Mouse (Mus musculus): ENCODE measurements around the gene Tenm4. TPM values are rescaled to one million over a fixed set of nuclear protein-coding genes. Genes with fewer than 3 reads are reported as not detected.

The Tenm4 gene
- total RNA-seq, 1 experiment: 38.9 TPM

- DNase-seq (ENCODE audit: low read depth, low spot score): no peak
- no peak for TF ChIP-seq ZNF384 (IDR thresholded peaks at IDR 0.05; ENCODE audit: low read depth, low read length)
- TF ChIP-seq HCFC1 (IDR thresholded peaks at IDR 0.05; ENCODE audit: borderline replicate concordance, insufficient read depth, low read length): no peak
- TF ChIP-seq CHD2 (IDR thresholded peaks at IDR 0.05; ENCODE audit: low read depth, low read length): no peak
- no peak for TF ChIP-seq MAFK (IDR thresholded peaks at IDR 0.05; ENCODE audit: insufficient read depth, low read depth, low read length)
- TF ChIP-seq ZC3H11A (IDR thresholded peaks at IDR 0.05; ENCODE audit: borderline replicate concordance, low read depth, low read length): no peak
- no peaks in the 10 kb centered on the region for H3K36me3 ChIP-seq (ENCODE audit: control insufficient read depth, insufficient read depth, low read length, poor library complexity, severe bottlenecking)
- in situ Hi-C loops (cut with MboI; ENCODE audit: low sequenced_read_pairs in 2 of 2, unreplicated experiment in 2 of 2): no loop called here
- H3K9ac ChIP-seq (ENCODE audit: insufficient read depth, low read depth, low read length, poor library complexity, severe bottlenecking): no peak overlapping the region
- H3K4me1 ChIP-seq (ENCODE audit: control insufficient read depth in 2 of 2, insufficient read depth in 2 of 2, low read length in 2 of 2, poor library complexity in 1 of 2): peaks cover 0 to 3% of the 10 kb centered on the region in 2 experiments; a peak in 1 of 4 replicates
- no peak overlapping the region for H3K4me3 ChIP-seq (ENCODE audit: insufficient read depth in 1 of 2, low read depth in 1 of 2, low read length in 2 of 2, poor library complexity in 1 of 2, severe bottlenecking in 1 of 2)
- H3K9me3 ChIP-seq (ENCODE audit: control insufficient read depth, insufficient read depth, low read depth, low read length): no peaks in the 10 kb centered on the region
- no peak overlapping the region for H3K27ac ChIP-seq (ENCODE audit: insufficient read depth, low read depth, low read length, poor library complexity, severe bottlenecking)
Observed at GRCm38 (mm10) chr7:96719926-96720325, 548.9 kb downstream of the Tenm4 start.

- H3K9ac ChIP-seq (ENCODE audit: insufficient read depth, low read depth, low read length, poor library complexity, severe bottlenecking): no peak overlapping the region
- no peak for TF ChIP-seq ZC3H11A (IDR thresholded peaks at IDR 0.05; ENCODE audit: borderline replicate concordance, low read depth, low read length)
- no peak for TF ChIP-seq ZNF384 (IDR thresholded peaks at IDR 0.05; ENCODE audit: low read depth, low read length)
- TF ChIP-seq CHD2 (IDR thresholded peaks at IDR 0.05; ENCODE audit: low read depth, low read length): no peak
- no peak for TF ChIP-seq MAFK (IDR thresholded peaks at IDR 0.05; ENCODE audit: insufficient read depth, low read depth, low read length)
- no peak overlapping the region for H3K4me3 ChIP-seq (ENCODE audit: insufficient read depth in 1 of 2, low read depth in 1 of 2, low read length in 2 of 2, poor library complexity in 1 of 2, severe bottlenecking in 1 of 2)
- peaks cover 0 to 3% of the 10 kb centered on the region in 2 experiments; a peak in 1 of 4 replicates for H3K4me1 ChIP-seq (ENCODE audit: control insufficient read depth in 2 of 2, insufficient read depth in 2 of 2, low read length in 2 of 2, poor library complexity in 1 of 2)
- in situ Hi-C loops (cut with MboI; ENCODE audit: low sequenced_read_pairs in 2 of 2, unreplicated experiment in 2 of 2): no loop called here
- H3K36me3 ChIP-seq (ENCODE audit: control insufficient read depth, insufficient read depth, low read length, poor library complexity, severe bottlenecking): no peaks in the 10 kb centered on the region
- DNase-seq (ENCODE audit: low read depth, low spot score): no peak
- H3K27ac ChIP-seq (ENCODE audit: insufficient read depth, low read depth, low read length, poor library complexity, severe bottlenecking): no peak overlapping the region
- H3K9me3 ChIP-seq (ENCODE audit: control insufficient read depth, insufficient read depth, low read depth, low read length): no peaks in the 10 kb centered on the region
Observed at GRCm38 (mm10) chr7:96720465-96720864, 549.4 kb downstream of the Tenm4 start.

- Histone ChIP-seq H3K9ac (ENCODE audit: insufficient read depth, low read depth, low read length, poor library complexity, severe bottlenecking) (no peak overlapping the region), H3K27ac (ENCODE audit: insufficient read depth, low read depth, low read length, poor library complexity, severe bottlenecking) (no peak overlapping the region), H3K4me1 (ENCODE audit: control insufficient read depth in 2 of 2, insufficient read depth in 2 of 2, low read length in 2 of 2, poor library complexity in 1 of 2) (peaks cover 0 to 3% of the 10 kb centered on the region in 2 experiments; a peak in 1 of 4 replicates), H3K36me3 (ENCODE audit: control insufficient read depth, insufficient read depth, low read length, poor library complexity, severe bottlenecking) (no peaks in the 10 kb centered on the region), H3K9me3 (ENCODE audit: control insufficient read depth, insufficient read depth, low read depth, low read length) (no peaks in the 10 kb centered on the region), H3K4me3 (ENCODE audit: insufficient read depth in 1 of 2, low read depth in 1 of 2, low read length in 2 of 2, poor library complexity in 1 of 2, severe bottlenecking in 1 of 2) (no peak overlapping the region)
- DNase-seq (ENCODE audit: low read depth, low spot score): peak; percentile 60
- no peak for TF ChIP-seq MAFK (IDR thresholded peaks at IDR 0.05; ENCODE audit: insufficient read depth, low read depth, low read length)
- no peak for TF ChIP-seq ZC3H11A (IDR thresholded peaks at IDR 0.05; ENCODE audit: borderline replicate concordance, low read depth, low read length)
- TF ChIP-seq ZNF384 (IDR thresholded peaks at IDR 0.05; ENCODE audit: low read depth, low read length): no peak; the same call in 1 of the 2 replicates
- no peak for TF ChIP-seq CHD2 (IDR thresholded peaks at IDR 0.05; ENCODE audit: low read depth, low read length)
- TF ChIP-seq HCFC1 (IDR thresholded peaks at IDR 0.05; ENCODE audit: borderline replicate concordance, insufficient read depth, low read length): no peak
- in situ Hi-C loops (cut with MboI; ENCODE audit: low sequenced_read_pairs in 2 of 2, unreplicated experiment in 2 of 2): no loop called here
Observed at GRCm38 (mm10) chr7:96722796-96723195, 551.8 kb downstream of the Tenm4 start.

- Histone ChIP-seq H3K4me3 (ENCODE audit: insufficient read depth in 1 of 2, low read depth in 1 of 2, low read length in 2 of 2, poor library complexity in 1 of 2, severe bottlenecking in 1 of 2) (no peak overlapping the region), H3K9me3 (ENCODE audit: control insufficient read depth, insufficient read depth, low read depth, low read length) (no peaks in the 10 kb centered on the region), H3K4me1 (ENCODE audit: control insufficient read depth in 2 of 2, insufficient read depth in 2 of 2, low read length in 2 of 2, poor library complexity in 1 of 2) (peaks cover 0 to 3% of the 10 kb centered on the region in 2 experiments; a peak in 1 of 4 replicates), H3K9ac (ENCODE audit: insufficient read depth, low read depth, low read length, poor library complexity, severe bottlenecking) (no peak overlapping the region), H3K27ac (ENCODE audit: insufficient read depth, low read depth, low read length, poor library complexity, severe bottlenecking) (no peak overlapping the region), H3K36me3 (ENCODE audit: control insufficient read depth, insufficient read depth, low read length, poor library complexity, severe bottlenecking) (no peaks in the 10 kb centered on the region; the same call in 1 of the 2 replicates)
- in situ Hi-C loops (cut with MboI; ENCODE audit: low sequenced_read_pairs in 2 of 2, unreplicated experiment in 2 of 2): no loop called here
- TF ChIP-seq MAFK (IDR thresholded peaks at IDR 0.05; ENCODE audit: insufficient read depth, low read depth, low read length) (no peak), HCFC1 (IDR thresholded peaks at IDR 0.05; ENCODE audit: borderline replicate concordance, insufficient read depth, low read length) (no peak), ZC3H11A (IDR thresholded peaks at IDR 0.05; ENCODE audit: borderline replicate concordance, low read depth, low read length) (no peak)
- DNase-seq (ENCODE audit: low read depth, low spot score): no peak
Observed at GRCm38 (mm10) chr7:96725603-96726002, 554.6 kb downstream of the Tenm4 start.

DNA sequence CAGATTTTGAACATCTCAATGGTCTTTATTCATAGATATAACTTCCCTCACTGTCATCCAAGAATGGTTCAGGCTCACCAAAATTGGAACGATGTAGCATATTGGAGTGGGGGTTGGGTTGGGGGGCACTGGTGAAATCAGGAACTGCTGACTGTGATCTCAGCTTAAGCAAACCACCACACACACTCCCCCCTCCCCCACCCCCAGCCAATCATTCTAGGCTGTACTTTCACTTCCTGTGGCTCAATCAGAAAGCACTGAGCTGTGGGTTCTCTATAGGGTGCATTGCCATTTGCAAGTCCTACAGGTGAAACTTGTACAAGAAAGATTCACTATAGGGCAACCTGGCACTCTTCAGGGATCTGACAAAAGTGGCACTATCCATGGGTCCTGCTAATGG, 559.3 kb downstream of the Tenm4 start:
- in situ Hi-C loops (cut with MboI; ENCODE audit: low sequenced_read_pairs in 2 of 2, unreplicated experiment in 2 of 2): no loop called here
- Histone ChIP-seq H3K36me3 (ENCODE audit: control insufficient read depth, insufficient read depth, low read length, poor library complexity, severe bottlenecking) (no peaks in the 10 kb centered on the region; the same call in 1 of the 2 replicates), H3K9ac (ENCODE audit: insufficient read depth, low read depth, low read length, poor library complexity, severe bottlenecking) (no peak overlapping the region)

More for the DNA sequence above, 559.3 kb downstream of the Tenm4 start:
- Histone ChIP-seq H3K4me1 (ENCODE audit: control insufficient read depth in 2 of 2, insufficient read depth in 2 of 2, low read length in 2 of 2, poor library complexity in 1 of 2) (no peaks in the 10 kb centered on the region), H3K27ac (ENCODE audit: insufficient read depth, low read depth, low read length, poor library complexity, severe bottlenecking) (no peak overlapping the region), H3K4me3 (ENCODE audit: insufficient read depth in 1 of 2, low read depth in 1 of 2, low read length in 2 of 2, poor library complexity in 1 of 2, severe bottlenecking in 1 of 2) (no peak overlapping the region), H3K9me3 (ENCODE audit: control insufficient read depth, insufficient read depth, low read depth, low read length) (no peaks in the 10 kb centered on the region)
- TF ChIP-seq CHD2 (IDR thresholded peaks at IDR 0.05; ENCODE audit: low read depth, low read length) (no peak), ZNF384 (IDR thresholded peaks at IDR 0.05; ENCODE audit: low read depth, low read length) (no peak), ZC3H11A (IDR thresholded peaks at IDR 0.05; ENCODE audit: borderline replicate concordance, low read depth, low read length) (no peak), HCFC1 (IDR thresholded peaks at IDR 0.05; ENCODE audit: borderline replicate concordance, insufficient read depth, low read length) (no peak), MAFK (IDR thresholded peaks at IDR 0.05; ENCODE audit: insufficient read depth, low read depth, low read length) (no peak)
- DNase-seq (ENCODE audit: low read depth, low spot score): no peak
